Mouse (Mus musculus) kidney, adult 2 months (tissue): ENCODE data around the gene Tshz2.

Experiments used
- CTCF ChIP-seq: fragments of 200-500 bp; conservative IDR thresholded peaks from 2 replicates; pipeline ENCODE4 v1.5.1; 2011; ENCODE audit warnings: low read depth, mild to moderate bottlenecking, control low read depth, low read length, moderate library complexity, mixed read lengths; ENCODE audit not compliant: insufficient read depth, insufficient read length
- POLR2A ChIP-seq: fragments of 200-500 bp; IDR thresholded peaks from one replicate; pipeline ENCODE4 v1.6.1; 2011; ENCODE audit warnings: low read depth, low read length, control low read depth

DNA sequence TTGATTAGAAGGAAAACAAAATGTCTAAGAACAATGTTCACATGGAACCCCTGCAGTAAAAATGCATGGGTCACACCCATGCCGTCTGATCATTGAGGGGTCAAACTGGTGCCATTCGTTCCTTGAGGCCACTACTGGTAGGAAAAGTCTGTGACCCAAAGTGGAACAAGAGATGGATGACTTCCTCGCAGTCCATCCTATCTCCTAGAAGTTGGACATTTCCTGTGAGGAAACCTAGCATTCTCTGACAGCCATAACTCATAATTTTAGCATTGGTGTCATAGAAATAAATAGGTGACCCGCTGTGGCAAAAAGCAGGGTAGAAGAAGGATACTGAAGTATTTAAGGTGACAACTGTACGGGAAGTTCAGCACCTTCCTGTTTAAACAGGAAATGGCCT, 41.4 kb downstream of the Tshz2 start:
- TF ChIP-seq CTCF (no peak), POLR2A (no peak)
